Mouse (Mus musculus) neural tube, embryonic 12.5 days (tissue): ENCODE data around the gene Vmn1r149. TPM values are rescaled to one million over a fixed set of nuclear protein-coding genes. Genes with fewer than 3 reads are reported as not detected.
"Not testable (repeated sequence)": the region's sequence is repeated elsewhere in the genome, so short reads cannot be mapped to it uniquely, and the experiment has no call there.

Experiments
- ATAC-seq: fragments of 200-750 bp; cut with Nextera tagmentation; 2 replicates; pipeline ENCODE4 v1.8.0; 2017; ENCODE audit warnings: low read depth, mild to moderate bottlenecking, moderate TSS enrichment, moderate library complexity; ENCODE audit not compliant: low FRiP score
- H3K27ac ChIP-seq: fragments of 300-500 bp; sonication (generic); 2 replicates; pipeline ENCODE4 v1.5.1; 2016
- H3K27me3 ChIP-seq: fragments of 300-500 bp; sonication (generic); replicated peaks from 2 replicates; pipeline ENCODE4 v1.6.1; 2016; ENCODE audit warnings: mild to moderate bottlenecking
- H3K36me3 ChIP-seq: fragments of 300-500 bp; sonication (generic); 2 replicates; pipeline ENCODE4 v1.6.1; 2016; ENCODE audit warnings: mild to moderate bottlenecking
- H3K4me1 ChIP-seq: fragments of 300-500 bp; sonication (generic); 2 replicates; pipeline ENCODE4 v1.6.1; 2016
- H3K4me2 ChIP-seq: fragments of 300-500 bp; sonication (generic); replicated peaks from 2 replicates; pipeline ENCODE4 v1.6.1; 2016; ENCODE audit warnings: mild to moderate bottlenecking
- H3K4me3 ChIP-seq: fragments of 300-500 bp; sonication (generic); 2 replicates; pipeline ENCODE4 v1.5.1; 2016
- H3K9ac ChIP-seq: fragments of 300-500 bp; sonication (generic); 2 replicates; pipeline ENCODE4 v1.6.1; 2016; ENCODE audit warnings: mild to moderate bottlenecking
- H3K9me3 ChIP-seq: fragments of 300-500 bp; sonication (generic); 2 replicates; pipeline ENCODE4 v1.6.1; 2016; ENCODE audit warnings: mild to moderate bottlenecking
- WGBS: fragments of 180-500 bp; shearing (Covaris S2); methylation state at CpG from one replicate; pipeline ENCODE4 v1.1.7; 2016; 5-methylcytosine and 5-hydroxymethylcytosine counted together
- polyA plus RNA-seq: library from polyadenylated mRNA; unstranded; fragments of >200 nt; fragmentation: Nextera tagmentation; extraction: Ambion mirVana; gene quantifications from 2 replicates; pipeline ENCODE4 v1.2.1, GENCODE M21; 2016

Gene Vmn1r149
- polyA plus RNA-seq, result not detected in 2 replicates

DNA sequence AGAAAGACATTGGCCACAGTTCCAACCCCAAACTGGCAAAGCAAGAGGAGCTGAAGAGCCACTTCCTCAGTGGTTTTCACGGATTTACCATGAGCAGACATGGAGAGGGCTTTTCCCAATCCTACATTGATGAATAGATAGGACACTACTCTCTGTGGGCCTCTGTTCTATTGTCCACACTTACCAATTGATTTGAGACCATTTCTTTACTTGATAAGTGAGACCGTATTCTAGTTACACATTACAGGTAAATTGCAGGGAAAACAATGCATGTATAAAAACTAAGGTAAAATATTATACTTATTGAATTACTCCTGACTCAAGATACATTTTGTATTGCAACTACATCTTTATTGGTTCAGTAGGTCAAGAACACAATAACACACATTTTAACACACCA, at the start of gene Vmn1r149:
TSS of gene Vmn1r149 (minus strand) at position 101 of the 400 bp plus-strand sequence.
- not testable (repeated sequence) for ATAC-seq, H3K36me3 ChIP-seq, H3K27me3 ChIP-seq, H3K4me1 ChIP-seq, H3K9me3 ChIP-seq, H3K9ac ChIP-seq, H3K4me3 ChIP-seq, H3K4me2 ChIP-seq, H3K27ac ChIP-seq
- WGBS, result no CpG with 5 or more reads among the region's 2 CpGs

DNA sequence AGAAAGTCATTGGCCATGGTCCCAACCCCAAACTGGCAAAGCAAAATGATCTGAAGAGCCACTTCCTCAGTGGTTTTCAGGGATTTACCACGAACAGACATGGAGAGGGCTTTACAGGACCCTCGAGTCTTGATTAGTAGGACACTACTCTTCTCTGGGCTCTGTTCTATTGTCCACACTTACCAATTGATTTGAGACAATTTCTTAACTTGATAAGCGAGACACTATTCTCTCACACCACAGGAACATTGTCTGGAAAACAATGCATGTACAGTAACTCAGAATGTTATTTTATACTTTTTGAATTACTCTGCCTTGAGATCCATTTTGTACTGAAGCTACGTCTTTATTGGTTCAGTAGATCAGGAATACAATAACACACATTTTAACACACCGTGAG, 25.9 kb upstream of the Vmn1r149 start, which contains the start of gene Gm10665:
TSS of gene Gm10665 (minus strand) at position 101 of the 400 bp plus-strand sequence.
- not testable (repeated sequence) for H3K9me3 ChIP-seq, ATAC-seq, H3K27me3 ChIP-seq, H3K36me3 ChIP-seq, H3K4me3 ChIP-seq, H3K4me1 ChIP-seq, H3K27ac ChIP-seq, H3K9ac ChIP-seq, H3K4me2 ChIP-seq
- no CpG with 5 or more reads among the region's 5 CpGs for WGBS

DNA sequence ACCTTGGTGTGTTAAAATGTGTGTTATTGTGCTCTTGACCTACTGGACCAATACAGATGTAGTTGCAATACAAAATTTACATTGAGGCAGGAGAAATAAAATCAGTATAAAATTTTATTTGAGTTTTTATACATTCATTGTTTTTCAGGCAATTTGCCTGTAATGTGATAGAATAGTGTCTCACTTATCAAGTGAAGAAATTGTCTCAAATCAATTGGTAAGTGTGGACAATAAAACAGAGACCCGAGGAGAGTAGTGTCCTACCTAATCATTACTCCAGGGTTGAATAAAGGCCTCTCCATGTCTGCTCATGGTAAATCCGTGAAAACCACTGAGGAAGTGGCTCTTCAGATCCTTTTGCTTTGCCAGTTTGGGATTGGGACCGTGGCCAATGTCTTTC, 24.7 kb downstream of the Vmn1r149 start, which contains the start of gene Vmn1r148:
TSS of gene Vmn1r148 (plus strand) at position 301 of the 400 bp plus-strand sequence.
- H3K9ac ChIP-seq, ATAC-seq, H3K27me3 ChIP-seq, H3K4me1 ChIP-seq, H3K36me3 ChIP-seq, H3K4me3 ChIP-seq, H3K4me2 ChIP-seq, H3K27ac ChIP-seq, H3K9me3 ChIP-seq: not testable (repeated sequence)
- no CpG with 5 or more reads among the region's 3 CpGs for WGBS

Other genes starting within 250 kb of the Vmn1r149 start
- not detected in 2 replicates for gene Vmn1r143, start 248.9 kb downstream of the Vmn1r149 start, polyA plus RNA-seq
- gene Gm8653, start 237.0 kb downstream of the Vmn1r149 start, polyA plus RNA-seq, result not detected in 2 replicates
- gene Gm8453, start 208.7 kb downstream of the Vmn1r149 start, polyA plus RNA-seq, result not detected in 2 replicates
- gene Gm4187, start 108.5 kb downstream of the Vmn1r149 start, polyA plus RNA-seq, result not detected in 2 replicates
- not detected in 2 replicates for gene Gm8660, start 67.2 kb downstream of the Vmn1r149 start, polyA plus RNA-seq
- not detected in 2 replicates for gene Vmn1r148, start 24.6 kb downstream of the Vmn1r149 start, polyA plus RNA-seq
- not detected in 2 replicates for gene Gm10665, start 25.8 kb upstream of the Vmn1r149 start, polyA plus RNA-seq
- gene Vmn1r151, start 61.4 kb upstream of the Vmn1r149 start, polyA plus RNA-seq, result not detected in 2 replicates
- not detected in 2 replicates for gene Vmn1r152, start 84.7 kb upstream of the Vmn1r149 start, polyA plus RNA-seq
- not detected in 2 replicates for gene Gm8677, start 96.7 kb upstream of the Vmn1r149 start, polyA plus RNA-seq
- gene Gm4201, start 127.1 kb upstream of the Vmn1r149 start, polyA plus RNA-seq, result not detected in 2 replicates
- gene Gm4565, start 149.9 kb upstream of the Vmn1r149 start, polyA plus RNA-seq, result not detected in 2 replicates
- gene Vmn1r155, start 219.8 kb upstream of the Vmn1r149 start, polyA plus RNA-seq, result not detected in 2 replicates